Mouse (Mus musculus) myocyte (in vitro differentiated cells): ENCODE results near the gene Ptger4.

Source experiments
- CEBPB ChIP-seq: IDR thresholded peaks from 2 replicates; pipeline ENCODE4 v1.6.1; 2011; ENCODE audit warnings: mild to moderate bottlenecking, moderate library complexity; ENCODE audit not compliant: poor library complexity, insufficient read depth, severe bottlenecking
- E2F4 ChIP-seq: IDR thresholded peaks from one replicate; pipeline ENCODE4 v1.6.1; 2011; ENCODE audit warnings: mild to moderate bottlenecking, control low read depth, moderate library complexity; ENCODE audit not compliant: insufficient read depth
- MAX ChIP-seq: IDR thresholded peaks from one replicate; pipeline ENCODE4 v1.6.1; 2011; ENCODE audit warnings: low read depth, mild to moderate bottlenecking, control low read depth
- MYOD1 ChIP-seq, 3 experiments: IDR thresholded peaks; one replicate each; pipeline ENCODE4 v1.6.1; 2011; ENCODE audit warnings: control low read depth in 2 of 3, low read depth in 2 of 3, mild to moderate bottlenecking in 2 of 3, moderate library complexity in 1 of 3; ENCODE audit not compliant: insufficient read length in 2 of 3, control insufficient read depth in 1 of 3
- MYOG ChIP-seq, 3 experiments: IDR thresholded peaks; one replicate each; pipeline ENCODE4 v1.6.1; 2011; ENCODE audit warnings: control low read depth in 2 of 3, low read depth in 2 of 3, mild to moderate bottlenecking in 2 of 3; ENCODE audit not compliant: insufficient read length in 2 of 3, control insufficient read depth in 1 of 3, insufficient read depth in 1 of 3
- POLR2A ChIP-seq: IDR thresholded peaks from one replicate; pipeline ENCODE4 v1.6.1; 2011; ENCODE audit warnings: low read depth, mild to moderate bottlenecking, control low read depth, moderate library complexity; ENCODE audit not compliant: insufficient read length
- POLR2AphosphoS2 ChIP-seq: IDR thresholded peaks from one replicate; pipeline ENCODE4 v1.6.1; 2011; ENCODE audit warnings: low read depth, control low read depth; ENCODE audit not compliant: insufficient read length
- REST ChIP-seq: IDR thresholded peaks from one replicate; pipeline ENCODE4 v1.6.1; 2011; ENCODE audit warnings: mild to moderate bottlenecking, control low read depth, moderate library complexity; ENCODE audit not compliant: insufficient read depth, insufficient read length
- SRF ChIP-seq: IDR thresholded peaks from one replicate; pipeline ENCODE4 v1.6.1; 2011; ENCODE audit warnings: low read depth; ENCODE audit not compliant: control insufficient read depth, insufficient read length
- TCF12 ChIP-seq: IDR thresholded peaks from one replicate; pipeline ENCODE4 v1.6.1; 2011; ENCODE audit warnings: mild to moderate bottlenecking, control low read depth; ENCODE audit not compliant: poor library complexity, insufficient read depth, severe bottlenecking
- USF1 ChIP-seq: IDR thresholded peaks from one replicate; pipeline ENCODE4 v1.6.1; 2011; ENCODE audit warnings: low read depth, mild to moderate bottlenecking, control low read depth, moderate library complexity

DNA sequence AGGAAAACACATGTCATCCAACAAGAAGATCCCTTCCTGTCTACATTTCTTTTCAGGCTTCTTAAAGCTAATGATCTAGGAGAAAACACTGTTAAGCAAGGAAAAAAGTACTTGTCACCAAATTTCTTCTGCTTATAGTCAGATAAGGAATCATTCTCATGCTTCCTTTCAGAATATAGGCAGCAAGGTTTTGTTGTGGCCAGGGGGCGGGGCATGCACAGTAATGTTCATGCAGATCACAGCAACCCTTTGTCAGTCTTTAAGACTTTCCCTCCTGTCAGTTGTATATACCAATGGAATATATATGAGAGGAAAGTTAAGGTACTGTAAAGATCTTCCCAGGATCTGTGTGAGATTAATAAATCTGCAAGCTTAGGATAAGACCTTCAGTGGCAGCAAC, 30.0 kb upstream of the Ptger4 start:
- no peak for TF ChIP-seq POLR2A
- TF ChIP-seq MYOG (IDR thresholded peaks at IDR 0.05; ENCODE audit: control insufficient read depth in 1 of 3, insufficient read depth in 1 of 3, insufficient read length in 2 of 3, low read depth in 2 of 3), result no peak
- no peak for TF ChIP-seq SRF
- TF ChIP-seq E2F4, result no peak
- TF ChIP-seq POLR2AphosphoS2, result no peak
- TF ChIP-seq MYOD1 (IDR thresholded peaks at IDR 0.05; ENCODE audit: control insufficient read depth in 1 of 3, insufficient read length in 2 of 3, low read depth in 2 of 3), result no peak
- TF ChIP-seq TCF12, result no peak
- no peak for TF ChIP-seq USF1
- no peak for TF ChIP-seq MAX
- TF ChIP-seq REST, result no peak
- TF ChIP-seq CEBPB, result no peak
